Mouse (Mus musculus): ENCODE results near the gene Foxo1. TPM values are rescaled to one million over a fixed set of nuclear protein-coding genes. Genes with fewer than 3 reads are reported as not detected.

Gene Foxo1
- polyA plus RNA-seq, 1 experiment from 2014 or later = 2.7 TPM

GRCm38 (mm10) chr3:52270511-52270910 is 2.4 kb downstream of the Foxo1 start:
- Histone ChIP-seq H3K27me3 (ENCODE audit: insufficient read depth, poor library complexity, severe bottlenecking) (peaks cover 57% of the 10 kb centered on the region), H3K27ac (no peak overlapping the region), H3K9me3 (no peaks in the 10 kb centered on the region), H3K4me1 (replicated peaks) (peaks cover 39% of the 10 kb centered on the region), H3K4me3 (peak overlapping the region; percentile 68), H3K36me3 (no peaks in the 10 kb centered on the region)
- no peak for DNase-seq (ENCODE audit: low spot score)
- WGBS = 30% methylated on average over 3 of the region's 3 CpGs

DNA sequence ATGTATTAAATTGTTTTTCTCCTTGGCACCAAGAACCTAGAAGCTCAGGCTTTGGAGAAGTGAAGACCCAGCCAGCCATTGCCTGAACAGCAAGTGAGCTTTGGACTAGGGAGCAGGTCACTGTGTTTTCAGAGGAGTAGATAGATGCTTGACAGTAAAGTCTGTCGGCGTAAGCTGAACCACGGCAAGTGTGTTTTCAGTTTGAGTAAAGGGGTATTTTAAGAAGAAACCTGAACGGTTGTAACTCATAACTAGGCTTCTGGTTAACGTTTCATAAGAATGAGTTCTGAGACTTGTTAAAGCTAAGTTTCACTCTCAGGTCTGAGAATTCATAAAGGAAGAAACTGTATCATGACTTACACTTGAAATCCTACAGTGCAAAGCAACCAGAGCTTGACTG is 3.2 kb downstream of the Foxo1 start:
- Histone ChIP-seq H3K4me3 (no peak overlapping the region), H3K9me3 (no peaks in the 10 kb centered on the region), H3K4me1 (replicated peaks) (peaks cover 38% of the 10 kb centered on the region), H3K27ac (no peak overlapping the region), H3K36me3 (no peaks in the 10 kb centered on the region), H3K27me3 (ENCODE audit: insufficient read depth, poor library complexity, severe bottlenecking) (peaks cover 48% of the 10 kb centered on the region)
- 76% methylated on average over 5 of the region's 5 CpGs for WGBS
- no peak for DNase-seq (ENCODE audit: low spot score)

DNA sequence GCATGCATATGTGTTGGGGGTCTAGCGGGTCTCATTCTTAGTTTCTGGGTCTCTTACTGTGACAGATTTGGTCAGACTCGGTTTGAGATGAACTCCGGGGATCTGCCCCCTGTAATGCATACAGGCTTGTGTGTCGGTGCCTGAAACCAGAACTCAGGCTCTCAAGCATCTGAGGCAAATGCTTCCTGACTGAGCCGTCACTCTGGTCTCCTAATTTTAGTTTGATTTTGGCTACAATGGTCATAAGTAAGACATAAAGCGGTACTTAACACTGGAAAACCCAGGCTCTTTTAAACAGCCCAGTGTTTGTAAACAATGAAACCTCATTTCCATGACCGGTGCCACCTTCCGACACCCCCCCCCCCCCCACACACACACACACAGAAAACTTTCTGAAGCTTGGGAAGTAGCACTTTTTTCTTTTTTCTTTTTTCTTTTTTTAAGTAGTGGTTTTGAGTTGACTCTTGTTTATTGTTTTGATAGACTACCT is 4.3 kb downstream of the Foxo1 start:
- Histone ChIP-seq H3K4me1 (replicated peaks) (peaks cover 28% of the 10 kb centered on the region), H3K27me3 (ENCODE audit: insufficient read depth, poor library complexity, severe bottlenecking) (peaks cover 37% of the 10 kb centered on the region), H3K27ac (no peak overlapping the region), H3K36me3 (no peaks in the 10 kb centered on the region), H3K9me3 (no peaks in the 10 kb centered on the region), H3K4me3 (no peak overlapping the region)
- 48% methylated on average over 8 of the region's 8 CpGs for WGBS
- no peak for DNase-seq (ENCODE audit: low spot score)

DNA sequence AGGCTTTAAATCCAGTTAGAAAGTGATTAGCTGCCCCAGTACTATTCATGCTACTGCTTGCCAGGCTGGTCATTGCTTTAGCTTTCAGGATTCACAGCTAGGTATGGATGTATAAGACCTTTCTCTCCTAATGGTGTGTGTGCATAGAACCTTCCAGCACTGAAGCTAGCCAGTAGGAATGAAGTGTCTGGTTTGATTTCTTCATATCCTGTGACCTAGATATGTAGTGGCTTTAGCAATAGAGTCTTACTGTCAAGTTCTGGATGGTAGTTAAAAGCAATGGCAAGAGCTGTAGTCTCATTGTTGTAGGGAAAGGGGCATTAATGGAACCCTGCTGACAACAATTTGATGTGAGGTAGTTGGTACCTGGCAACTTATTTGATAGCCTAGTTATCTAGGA is 6.3 kb downstream of the Foxo1 start:
- DNase-seq (ENCODE audit: low spot score) = no peak
- H3K4me3 ChIP-seq = no peak overlapping the region
- H3K4me1 ChIP-seq (replicated peaks) = peaks cover 13% of the 10 kb centered on the region
- H3K27me3 ChIP-seq (ENCODE audit: insufficient read depth, poor library complexity, severe bottlenecking) = peaks cover 25% of the 10 kb centered on the region
- H3K27ac ChIP-seq = no peak overlapping the region
- no peaks in the 10 kb centered on the region for H3K9me3 ChIP-seq
- H3K36me3 ChIP-seq = peaks cover 4% of the 10 kb centered on the region; the same call in 1 of the 2 replicates

GRCm38 (mm10) chr3:52275037-52275555 is 7.0 kb downstream of the Foxo1 start:
- peaks cover 19% of the 10 kb centered on the region for H3K27me3 ChIP-seq (ENCODE audit: insufficient read depth, poor library complexity, severe bottlenecking)
- peaks cover 6% of the 10 kb centered on the region for H3K4me1 ChIP-seq (replicated peaks)
- no peak overlapping the region for H3K27ac ChIP-seq
- H3K36me3 ChIP-seq = peaks cover 4% of the 10 kb centered on the region; the same call in 1 of the 2 replicates
- WGBS = 92% methylated on average over 9 of the region's 9 CpGs
- H3K9me3 ChIP-seq = no peaks in the 10 kb centered on the region
- H3K4me3 ChIP-seq = no peak overlapping the region
- no peak for DNase-seq (ENCODE audit: low spot score)

DNA sequence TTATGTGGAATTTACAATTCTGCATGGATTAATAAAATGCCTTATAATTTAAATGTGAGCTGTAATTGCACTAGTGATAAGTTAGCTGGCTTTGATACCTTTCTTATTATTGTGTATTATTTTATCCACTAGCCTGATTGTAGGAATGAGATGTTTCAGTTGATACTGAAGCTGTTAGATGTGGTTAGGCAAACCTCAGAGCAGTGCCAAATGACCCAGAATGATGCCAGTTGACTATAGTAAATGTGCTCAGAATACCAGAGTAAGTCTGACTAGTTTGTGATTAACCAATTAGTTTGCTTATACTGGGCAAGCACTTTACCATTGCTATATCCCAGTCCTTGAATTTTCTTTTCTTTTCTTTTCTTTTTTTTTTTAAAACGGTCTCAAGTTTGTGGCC is 12.5 kb downstream of the Foxo1 start:
- H3K27me3 ChIP-seq (ENCODE audit: insufficient read depth, poor library complexity, severe bottlenecking) = no peaks in the 10 kb centered on the region
- DNase-seq (ENCODE audit: low spot score) = no peak
- H3K4me3 ChIP-seq = no peak overlapping the region
- peaks cover 4% of the 10 kb centered on the region; the same call in 1 of the 2 replicates for H3K36me3 ChIP-seq
- no peak overlapping the region for H3K27ac ChIP-seq
- no peaks in the 10 kb centered on the region for H3K9me3 ChIP-seq
- 83% methylated on average over 1 of the region's 1 CpGs for WGBS
- H3K4me1 ChIP-seq (replicated peaks) = 0 out of 2 replicates have a peak, but pooled peaks cover 3% of the 10 kb centered on the region

DNA sequence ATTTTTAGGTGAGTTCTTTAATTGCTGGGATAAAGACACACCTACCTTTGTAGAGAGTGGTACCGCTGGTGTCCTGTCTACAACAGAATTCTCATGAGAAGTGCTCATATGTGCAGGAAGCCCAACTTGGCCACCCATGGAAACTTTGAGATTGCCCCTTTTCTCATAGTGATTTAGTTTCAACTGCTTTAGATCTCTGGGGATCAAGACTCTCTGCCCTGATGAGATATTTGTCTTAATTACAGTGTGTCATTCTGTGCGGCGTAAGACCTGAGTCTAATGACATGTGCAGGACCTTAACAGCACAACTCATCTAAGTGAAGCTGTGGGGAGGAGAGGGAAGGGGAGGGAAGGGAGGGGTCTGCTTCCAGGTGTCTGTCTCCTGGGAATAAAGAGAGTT is 13.7 kb downstream of the Foxo1 start:
- Histone ChIP-seq H3K4me3 (no peak overlapping the region), H3K27ac (no peak overlapping the region), H3K27me3 (ENCODE audit: insufficient read depth, poor library complexity, severe bottlenecking) (no peaks in the 10 kb centered on the region), H3K9me3 (no peaks in the 10 kb centered on the region), H3K4me1 (replicated peaks) (0 out of 2 replicates have a peak, but pooled peaks cover 3% of the 10 kb centered on the region), H3K36me3 (peaks cover 4% of the 10 kb centered on the region; the same call in 1 of the 2 replicates)
- WGBS = 92% methylated on average over 3 of the region's 3 CpGs
- no peak for DNase-seq (ENCODE audit: low spot score)

DNA sequence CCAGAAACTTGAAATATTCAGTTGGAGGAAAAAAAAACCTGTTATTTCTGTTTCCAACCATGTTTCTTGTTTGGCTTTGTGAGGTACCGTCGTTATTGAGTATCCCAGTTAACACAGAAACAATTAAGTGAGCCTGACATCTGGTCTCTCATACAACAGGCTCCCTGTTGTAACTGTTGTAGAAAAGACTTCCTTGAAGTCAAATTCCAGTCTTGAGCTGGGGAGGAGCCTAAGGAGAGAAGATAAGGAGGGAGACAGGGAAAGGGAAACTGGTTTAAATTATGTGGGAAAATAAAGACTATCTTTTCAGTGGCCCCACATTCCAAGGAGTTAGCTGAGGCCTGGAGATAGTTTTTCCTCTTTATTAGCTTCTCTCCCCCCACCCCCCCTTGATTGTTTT is 14.2 kb downstream of the Foxo1 start:
- no peak overlapping the region for H3K27ac ChIP-seq

DNA sequence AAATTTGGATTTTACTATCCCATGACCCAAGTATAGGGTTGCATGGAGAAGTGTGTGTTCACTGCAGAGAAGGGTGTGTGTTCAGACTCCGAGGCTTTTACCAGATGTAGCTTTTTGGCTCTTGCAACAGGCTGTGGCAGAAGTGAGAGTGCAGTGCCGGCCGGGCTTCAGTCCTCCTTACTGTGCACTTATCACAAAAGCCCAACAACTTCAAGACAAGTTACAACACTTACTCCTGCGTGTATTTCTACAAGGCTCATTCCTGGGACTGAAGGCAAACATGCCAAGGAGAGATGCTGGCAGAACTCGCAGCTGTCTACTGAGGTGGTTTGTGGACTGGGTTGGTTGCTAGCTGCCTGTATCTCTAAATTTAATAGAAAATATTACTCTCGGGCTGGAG is 15.4 kb downstream of the Foxo1 start:
- Histone ChIP-seq H3K4me3 (no peak overlapping the region), H3K27ac (no peak overlapping the region), H3K9me3 (no peaks in the 10 kb centered on the region), H3K4me1 (replicated peaks) (0 out of 2 replicates have a peak, but pooled peaks cover 10% of the 10 kb centered on the region), H3K36me3 (no peaks in the 10 kb centered on the region), H3K27me3 (ENCODE audit: insufficient read depth, poor library complexity, severe bottlenecking) (no peaks in the 10 kb centered on the region)
- DNase-seq (ENCODE audit: low spot score) = no peak
- 87% methylated on average over 6 of the region's 6 CpGs for WGBS

More for the DNA sequence above, 14.2 kb downstream of the Foxo1 start:
- no peak for DNase-seq (ENCODE audit: low spot score)
- H3K27me3 ChIP-seq (ENCODE audit: insufficient read depth, poor library complexity, severe bottlenecking) = no peaks in the 10 kb centered on the region
- no peaks in the 10 kb centered on the region for H3K9me3 ChIP-seq
- no peak overlapping the region for H3K4me3 ChIP-seq
- 0 out of 2 replicates have a peak, but pooled peaks cover 3% of the 10 kb centered on the region for H3K4me1 ChIP-seq (replicated peaks)
- peaks cover 4% of the 10 kb centered on the region; the same call in 1 of the 2 replicates for H3K36me3 ChIP-seq
- WGBS = 64% methylated on average over 2 of the region's 2 CpGs

- no peaks in the 10 kb centered on the region for H3K27me3 ChIP-seq (ENCODE audit: insufficient read depth, poor library complexity, severe bottlenecking)
- H3K9me3 ChIP-seq = no peaks in the 10 kb centered on the region
- no peaks in the 10 kb centered on the region for H3K36me3 ChIP-seq
- no peak overlapping the region for H3K4me3 ChIP-seq
- H3K27ac ChIP-seq = no peak overlapping the region
- WGBS = 95% methylated on average over 2 of the region's 2 CpGs
- DNase-seq (ENCODE audit: low spot score) = no peak
- peaks cover 27% of the 10 kb centered on the region for H3K4me1 ChIP-seq (replicated peaks)
These were observed 22.7 kb downstream of the Foxo1 start for GRCm38 (mm10) chr3:52290811-52291210.

DNA sequence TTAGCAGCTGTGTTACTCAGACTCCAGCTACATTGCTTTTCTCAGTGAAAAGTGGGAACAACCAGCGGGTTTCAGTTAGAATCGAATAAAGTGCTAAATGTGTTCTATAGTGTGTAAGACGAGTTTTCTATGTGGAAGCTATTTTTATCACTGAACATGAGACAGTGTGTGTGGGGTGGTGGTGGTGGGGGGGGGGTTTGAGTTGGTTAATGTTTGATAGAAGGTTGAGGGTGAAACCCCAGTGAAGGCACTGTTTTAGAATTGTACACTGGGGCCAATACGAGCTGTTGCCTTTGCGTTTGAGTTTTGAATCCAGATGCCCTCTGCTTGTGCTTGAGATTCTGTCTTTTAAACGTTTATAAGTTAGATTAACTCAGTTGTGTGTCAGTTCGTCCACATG is 24.4 kb downstream of the Foxo1 start:
- Histone ChIP-seq H3K27ac (no peak overlapping the region), H3K4me3 (no peak overlapping the region), H3K4me1 (replicated peaks) (peaks cover 37% of the 10 kb centered on the region), H3K9me3 (no peaks in the 10 kb centered on the region), H3K27me3 (ENCODE audit: insufficient read depth, poor library complexity, severe bottlenecking) (no peaks in the 10 kb centered on the region), H3K36me3 (no peaks in the 10 kb centered on the region)
- 89% methylated on average over 7 of the region's 7 CpGs for WGBS
- DNase-seq (ENCODE audit: low spot score) = no peak

GRCm38 (mm10) chr3:52293946-52294345 is 25.8 kb downstream of the Foxo1 start:
- Histone ChIP-seq H3K4me3 (no peak overlapping the region), H3K9me3 (no peaks in the 10 kb centered on the region), H3K36me3 (no peaks in the 10 kb centered on the region), H3K27me3 (ENCODE audit: insufficient read depth, poor library complexity, severe bottlenecking) (no peaks in the 10 kb centered on the region), H3K27ac (no peak overlapping the region), H3K4me1 (replicated peaks) (peaks cover 34% of the 10 kb centered on the region)
- 60% methylated on average over 5 of the region's 5 CpGs for WGBS
- no peak for DNase-seq (ENCODE audit: low spot score)

- DNase-seq (ENCODE audit: low spot score) = no peak
- no peaks in the 10 kb centered on the region for H3K27me3 ChIP-seq (ENCODE audit: insufficient read depth, poor library complexity, severe bottlenecking)
- H3K4me3 ChIP-seq = no peak overlapping the region
- no peak overlapping the region for H3K27ac ChIP-seq
- no peaks in the 10 kb centered on the region for H3K9me3 ChIP-seq
- WGBS = 91% methylated on average over 1 of the region's 1 CpGs
- no peaks in the 10 kb centered on the region for H3K36me3 ChIP-seq
- peaks cover 51% of the 10 kb centered on the region for H3K4me1 ChIP-seq (replicated peaks)
These were observed 27.6 kb downstream of the Foxo1 start for GRCm38 (mm10) chr3:52295688-52296087.
